Mouse (Mus musculus): Measurements from ENCODE around the gene Hba-a2. TPM values are rescaled to one million over a fixed set of nuclear protein-coding genes. Genes with fewer than 3 reads are reported as not detected.

Hba-a2 gene
- total RNA-seq (2023; ENCODE audit: inconsistent age), result 5.9 to 19.6 TPM (median 13.7 TPM) in 4 replicates

DNA sequence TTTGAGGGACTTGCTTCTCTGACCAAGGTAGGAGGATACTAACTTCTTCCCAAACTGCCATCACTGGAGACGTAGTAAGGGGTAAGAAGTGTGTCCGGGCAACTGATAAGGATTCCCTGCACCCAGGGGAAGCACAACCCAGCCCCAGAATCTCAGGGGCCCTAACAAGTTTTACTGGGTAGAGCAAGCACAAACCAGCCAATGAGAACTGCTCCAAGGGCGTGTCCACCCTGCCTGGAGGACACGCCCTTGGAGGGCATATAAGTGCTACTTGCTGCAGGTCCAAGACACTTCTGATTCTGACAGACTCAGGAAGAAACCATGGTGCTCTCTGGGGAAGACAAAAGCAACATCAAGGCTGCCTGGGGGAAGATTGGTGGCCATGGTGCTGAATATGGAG, at the start of gene Hba-a2:
Gene Hba-a2 (plus strand): TSS at position 287 of the 400 bp plus-strand sequence.

DNA sequence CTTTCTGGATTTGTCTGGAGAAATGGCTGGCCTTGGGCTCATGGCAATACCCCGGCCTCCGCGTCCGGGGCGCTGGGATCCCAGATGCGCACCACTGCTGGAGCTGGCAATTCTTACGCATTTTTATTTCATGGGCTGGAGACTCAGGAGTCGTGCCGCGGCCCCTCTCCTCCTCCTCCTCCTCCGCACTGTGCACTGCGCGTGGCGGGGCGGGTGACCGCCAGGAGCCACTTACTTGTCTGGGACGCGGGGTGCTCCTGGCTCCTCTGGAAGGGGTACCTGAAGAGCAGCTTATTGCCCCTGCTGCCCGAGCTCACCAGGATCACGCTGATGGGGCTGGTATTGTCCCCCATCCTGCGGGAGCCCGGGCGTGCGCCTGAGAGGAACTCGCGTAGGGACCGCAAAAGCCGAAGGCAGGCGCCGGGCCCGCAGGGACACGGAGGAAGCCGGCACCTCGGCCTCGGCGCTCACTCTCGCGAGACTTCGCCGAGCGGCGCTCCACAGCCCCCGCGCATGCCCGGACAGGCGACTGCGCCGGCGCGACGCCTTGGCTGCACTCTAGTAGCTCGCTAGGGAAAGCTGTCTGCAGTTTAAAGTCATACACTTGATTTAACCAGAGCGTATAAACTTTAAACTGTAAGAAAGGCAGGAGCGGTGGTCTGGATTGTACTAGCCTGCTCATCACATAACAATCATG, 29.0 kb upstream of the Hba-a2 start, which contains the start of gene Nprl3:
Gene Nprl3 (minus strand): TSS at position 520 of the 697 bp plus-strand sequence.

DNA sequence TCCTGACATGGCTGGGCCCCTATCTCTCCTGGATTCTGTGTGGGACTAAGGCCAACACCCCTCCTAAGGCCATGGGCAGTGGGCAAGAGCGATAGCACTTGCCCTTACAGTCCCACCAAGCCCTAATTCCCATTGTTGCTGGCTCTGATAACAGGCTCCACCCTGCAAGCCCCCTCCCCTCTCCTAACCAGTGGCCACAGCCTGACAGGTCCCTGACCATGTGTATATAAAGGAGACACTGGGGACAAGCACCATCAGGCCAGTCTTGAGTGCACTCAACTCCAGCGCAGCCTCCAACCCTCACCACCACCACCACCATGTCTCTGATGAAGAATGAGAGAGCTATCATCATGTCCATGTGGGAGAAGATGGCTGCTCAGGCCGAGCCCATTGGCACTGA, 19.9 kb upstream of the Hba-a2 start, which contains the start of gene Hba-x:
Gene Hba-x (plus strand): TSS at position 54 of the 400 bp plus-strand sequence.

DNA sequence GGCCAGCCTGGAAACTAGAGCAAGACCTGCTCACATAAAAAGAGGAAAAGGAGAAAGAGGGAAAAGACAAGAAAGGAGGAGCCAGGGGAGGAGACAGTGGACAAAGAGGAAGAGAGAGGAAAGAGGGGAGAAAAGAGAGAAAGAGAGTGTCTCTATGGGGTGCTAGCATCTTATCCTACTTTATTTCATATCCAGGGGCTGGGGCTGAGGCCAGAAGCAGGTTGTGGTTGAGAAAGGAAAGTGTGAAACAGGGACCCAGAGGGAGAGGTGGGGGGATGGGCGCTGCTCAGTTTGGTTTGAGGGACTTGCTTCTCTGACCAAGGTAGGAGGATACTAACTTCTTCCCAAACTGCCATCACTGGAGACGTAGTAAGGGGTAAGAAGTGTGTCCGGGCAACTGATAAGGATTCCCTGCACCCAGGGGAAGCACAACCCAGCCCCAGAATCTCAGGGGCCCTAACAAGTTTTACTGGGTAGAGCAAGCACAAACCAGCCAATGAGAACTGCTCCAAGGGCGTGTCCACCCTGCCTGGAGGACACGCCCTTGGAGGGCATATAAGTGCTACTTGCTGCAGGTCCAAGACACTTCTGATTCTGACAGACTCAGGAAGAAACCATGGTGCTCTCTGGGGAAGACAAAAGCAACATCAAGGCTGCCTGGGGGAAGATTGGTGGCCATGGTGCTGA, 13.1 kb upstream of the Hba-a2 start, which contains the start of gene Hba-a1:
Gene Hba-a1 (plus strand): TSS at position 421 of the 687 bp plus-strand sequence.

DNA sequence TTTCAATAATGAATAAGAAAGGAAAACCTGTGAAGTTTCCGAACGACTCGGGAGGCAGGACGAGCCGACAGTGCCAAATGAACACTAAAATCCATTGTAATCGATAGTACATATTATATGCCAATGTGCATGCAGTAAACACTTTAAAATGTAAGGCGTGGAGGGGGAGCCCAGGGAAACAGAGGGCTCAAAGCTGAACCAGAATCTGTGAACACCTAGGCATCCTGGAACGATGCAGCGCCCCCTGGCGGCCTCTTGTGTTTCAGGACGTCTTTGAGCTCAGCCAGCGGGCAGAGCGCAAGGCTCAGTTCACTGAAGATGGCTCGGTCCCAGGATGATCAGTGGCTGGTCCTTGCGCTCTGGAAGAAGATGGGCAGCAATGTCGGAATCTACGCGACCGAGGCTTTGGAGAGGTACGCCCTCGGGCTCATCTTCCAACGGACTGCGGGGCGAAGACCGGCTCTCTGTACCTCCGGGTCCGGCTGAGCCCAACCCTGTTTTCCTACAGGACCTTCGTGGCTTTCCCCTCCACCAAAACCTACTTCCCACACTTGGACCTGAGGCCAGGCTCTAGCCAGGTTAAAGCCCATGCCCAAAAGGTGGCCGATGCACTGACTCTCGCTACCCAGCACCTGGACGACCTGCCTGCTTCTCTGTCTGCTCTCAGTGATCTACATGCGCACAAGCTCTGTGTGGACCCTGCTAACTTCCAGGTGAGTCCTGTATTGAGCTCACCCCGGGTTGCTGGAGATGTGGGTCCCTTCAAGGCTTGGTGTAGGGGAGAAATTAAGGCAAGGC, 9.4 kb upstream of the Hba-a2 start, which contains the start of gene Hbq1b:
Gene Hbq1b (plus strand): TSS at position 271 of the 798 bp plus-strand sequence.

GRCm38 (mm10) chr11:32299865-32300264, 3.6 kb downstream of the Hba-a2 start, which contains the start of gene Hbq1a:
TSS of gene Hbq1a (plus strand) at chr11:32300069.

Other genes starting within 250 kb of the Hba-a2 start
- gene Il9r, start 96.2 kb upstream of the Hba-a2 start, total RNA-seq (2023; ENCODE audit: inconsistent age), result 27.7 to 39.1 TPM (median 30.8 TPM) in 4 replicates
- 21.3 to 25.7 TPM (median 23.2 TPM) in 4 replicates for gene Snrnp25, start 91.1 kb upstream of the Hba-a2 start, total RNA-seq (2023; ENCODE audit: inconsistent age)
- gene Rhbdf1, start 74.2 kb upstream of the Hba-a2 start, total RNA-seq (2023; ENCODE audit: inconsistent age), result 7.3 to 11.0 TPM (median 8.1 TPM) in 4 replicates
- gene Mpg, start 70.0 kb upstream of the Hba-a2 start, total RNA-seq (2023; ENCODE audit: inconsistent age), result 21.8 to 27.2 TPM (median 23.3 TPM) in 4 replicates
- 57.0 to 64.7 TPM (median 60.1 TPM) in 4 replicates for gene Nprl3, start 28.8 kb upstream of the Hba-a2 start, total RNA-seq (2023; ENCODE audit: inconsistent age)
- gene Hba-x, start 20.1 kb upstream of the Hba-a2 start, total RNA-seq (2023; ENCODE audit: inconsistent age), result not detected in 4 replicates
- 12.5 to 42.5 TPM (median 25.1 TPM) in 4 replicates for gene Hba-a1, start 13.0 kb upstream of the Hba-a2 start, total RNA-seq (2023; ENCODE audit: inconsistent age)
- not detected in 4 replicates for gene Hbq1b, start 9.5 kb upstream of the Hba-a2 start, total RNA-seq (2023; ENCODE audit: inconsistent age)
- not detected in 4 replicates for gene Hbq1a, start 3.6 kb downstream of the Hba-a2 start, total RNA-seq (2023; ENCODE audit: inconsistent age)
- 0.10 to 0.12 TPM in 2 of 4 replicates, not detected in the others for gene Sh3pxd2b, start 51.3 kb downstream of the Hba-a2 start, total RNA-seq (2023; ENCODE audit: inconsistent age)
- 3.3 to 6.3 TPM (median 5.3 TPM) in 4 replicates for gene Ubtd2, start 158.9 kb downstream of the Hba-a2 start, total RNA-seq (2023; ENCODE audit: inconsistent age)
- gene Efcab9, start 235.6 kb downstream of the Hba-a2 start, total RNA-seq (2023; ENCODE audit: inconsistent age), result 3.2 to 4.2 TPM (median 3.9 TPM) in 3 of 4 replicates, not detected in the other
- gene Stk10, start 236.8 kb downstream of the Hba-a2 start, total RNA-seq (2023; ENCODE audit: inconsistent age), result 231 to 239 TPM (median 236 TPM) in 4 replicates